7 mouse cellular contexts compared by ENCODE assay signal in genomic region chr17:78881878-78882304, GRCm38 (mm10). TPM values are rescaled to one million over a fixed set of nuclear protein-coding genes. Genes with fewer than 3 reads are reported as not detected.
DNase-seq lines count a peak whose midpoint lies in the region; ATAC-seq and TF ChIP-seq lines count a peak whose summit lies in the region.

No protein-coding gene starts in this region.

- H3K4me3 ChIP-seq in testis, adult 2 months (ENCODE audit: control insufficient read depth, low read depth, low read length): peak overlapping the region; percentile 92
- peak overlapping the region; percentile 92 for H3K4me3 ChIP-seq in embryonic fibroblast, embryonic 13.5 days (ENCODE audit: insufficient read depth, low read length)
- peak overlapping the region; percentile 69 for H3K4me3 ChIP-seq in intestine, embryonic 16.5 days (ENCODE audit: low read length)
- H3K4me3 ChIP-seq in lung, embryonic 15.5 days: peak overlapping the region; percentile 72

- H3K27me3 ChIP-seq in testis, adult 2 months (ENCODE audit: control insufficient read depth, insufficient read depth, low read length): no peaks in the 10 kb centered on the region
- no peaks in the 10 kb centered on the region for H3K27me3 ChIP-seq in intestine, embryonic 16.5 days (replicated peaks; ENCODE audit: control insufficient read depth, insufficient read depth, low read length)
- no peaks in the 10 kb centered on the region for H3K27me3 ChIP-seq in lung, embryonic 15.5 days
- no peaks in the 10 kb centered on the region for H3K27me3 ChIP-seq in splenic B cell, adult 2 months (ENCODE audit: control insufficient read depth, insufficient read depth, low read length, poor library complexity, severe bottlenecking)

- ATAC-seq in intestine, embryonic 16.5 days: peak; percentile 57
- peak; percentile 44 for ATAC-seq in lung, embryonic 15.5 days (ENCODE audit: borderline replicate concordance, extremely low read depth, low FRiP score, low TSS enrichment)

- no peaks in the 10 kb centered on the region for H3K36me3 ChIP-seq in testis, adult 2 months (ENCODE audit: control insufficient read depth, insufficient read depth, low read length)
- H3K36me3 ChIP-seq in intestine, embryonic 16.5 days (ENCODE audit: control insufficient read depth, insufficient read depth, low read length): no peaks in the 10 kb centered on the region
- peaks cover 12% of the 10 kb centered on the region; the same call in 1 of the 2 replicates for H3K36me3 ChIP-seq in lung, embryonic 15.5 days
- H3K36me3 ChIP-seq in splenic B cell, adult 2 months (ENCODE audit: control insufficient read depth, insufficient read depth, low read length, poor library complexity, severe bottlenecking): 0 out of 2 replicates have a peak, but pooled peaks cover 2% of the 10 kb centered on the region

- 9% methylated on average over 6 of the region's 7 CpGs for WGBS in intestine, embryonic 16.5 days
- WGBS in lung, embryonic 15.5 days: 19% methylated on average over 3 of the region's 7 CpGs

- no peak for DNase-seq in testis, postnatal 14 days (ENCODE audit: low spot score)
- peak; percentile 18 for DNase-seq in splenic B cell, adult 2 months (ENCODE audit: low read depth, low spot score)
- DNase-seq in embryo, embryonic 9.5 days (ENCODE audit: extremely low spot score): no peak

- no peak for TF ChIP-seq POLR2A in testis, adult 2 months (IDR thresholded peaks at IDR 0.05; ENCODE audit: control insufficient read depth, low read depth, low read length)
- no peak for TF ChIP-seq POLR2A in embryonic fibroblast, embryonic 13.5 days (IDR thresholded peaks at IDR 0.05; ENCODE audit: low read depth, low read length)

- peak overlapping the region; percentile 60 for H3K27ac ChIP-seq in testis, adult 2 months (ENCODE audit: control insufficient read depth, insufficient read depth, low read depth, low read length)
- peak overlapping the region; percentile 84 for H3K27ac ChIP-seq in embryonic fibroblast, embryonic 13.5 days (ENCODE audit: insufficient read depth, low read length)
- peak overlapping the region; percentile 88 for H3K27ac ChIP-seq in intestine, embryonic 16.5 days (ENCODE audit: low read length)
- peak overlapping the region; percentile 91 for H3K27ac ChIP-seq in lung, embryonic 15.5 days

- H3K4me1 ChIP-seq in testis, adult 2 months (ENCODE audit: control insufficient read depth, insufficient read depth, low read length): peaks cover 7% of the 10 kb centered on the region
- H3K4me1 ChIP-seq in embryonic fibroblast, embryonic 13.5 days (ENCODE audit: control insufficient read depth, insufficient read depth, low read length): no peaks in the 10 kb centered on the region
- H3K4me1 ChIP-seq in intestine, embryonic 16.5 days (ENCODE audit: control insufficient read depth, insufficient read depth, low read length): peaks cover 8% of the 10 kb centered on the region
- H3K4me1 ChIP-seq in lung, embryonic 15.5 days: peaks cover 15% of the 10 kb centered on the region; the same call in 1 of the 2 replicates

- peak overlapping the region; percentile 59 for H3K4me2 ChIP-seq in intestine, embryonic 16.5 days (ENCODE audit: low read depth, low read length)
- peak overlapping the region; percentile 72 for H3K4me2 ChIP-seq in lung, embryonic 15.5 days

- no peaks in the 10 kb centered on the region for H3K9me3 ChIP-seq in intestine, embryonic 16.5 days (ENCODE audit: control insufficient read depth, low read length)
- no peaks in the 10 kb centered on the region for H3K9me3 ChIP-seq in lung, embryonic 15.5 days

- peak overlapping the region; percentile 72 for H3K9ac ChIP-seq in intestine, embryonic 16.5 days (ENCODE audit: low read depth, low read length)
- peak overlapping the region; percentile 74 for H3K9ac ChIP-seq in lung, embryonic 15.5 days

- TF ChIP-seq CTCF in testis, adult 2 months (IDR thresholded peaks at IDR 0.05; ENCODE audit: control insufficient read depth, insufficient read depth, insufficient replicate concordance, low read depth, low read length): no peak
- TF ChIP-seq CTCF in embryonic fibroblast, embryonic 13.5 days (IDR thresholded peaks at IDR 0.05; ENCODE audit: borderline replicate concordance, insufficient read depth, low read length): no peak

RNA-seq across cellular contexts. Expression of gene Eif2ak2, which starts 0.5 kb away (rescaled TPM):
- 3.8 and 4.1 TPM in 2 replicates for polyA plus RNA-seq in testis, adult 2 months (2012; rRNA removed)
- 43.8 and 51.7 TPM in 2 replicates for polyA plus RNA-seq in embryonic fibroblast, embryonic 13.5 days (2011; ENCODE audit: insufficient read length, low read depth, missing spikeins)
- polyA plus RNA-seq in intestine, embryonic 16.5 days (2015; fragmentation: Nextera tagmentation; extraction: Ambion mirVana): 11.0 and 14.5 TPM in 2 replicates
- polyA plus RNA-seq in lung, embryonic 15.5 days (2015; fragmentation: Nextera tagmentation; extraction: Ambion mirVana): 13.2 and 14.9 TPM in 2 replicates

RNA-seq across cellular contexts. Expression of gene Sult6b1, which starts 24.9 kb away (rescaled TPM):
- polyA plus RNA-seq in testis, adult 2 months (2012; rRNA removed): 0.17 and 0.25 TPM in 2 replicates
- polyA plus RNA-seq in embryonic fibroblast, embryonic 13.5 days (2011; ENCODE audit: insufficient read length, low read depth, missing spikeins): not detected in 2 replicates
- 0.12 and 0.18 TPM in 2 replicates for polyA plus RNA-seq in intestine, embryonic 16.5 days (2015; fragmentation: Nextera tagmentation; extraction: Ambion mirVana)
- 0.08 and 0.14 TPM in 2 replicates for polyA plus RNA-seq in lung, embryonic 15.5 days (2015; fragmentation: Nextera tagmentation; extraction: Ambion mirVana)

RNA-seq across cellular contexts. Expression of gene Cebpzos, which starts 34.4 kb away (rescaled TPM):
- 9.3 and 11.7 TPM in 2 replicates for polyA plus RNA-seq in testis, adult 2 months (2012; rRNA removed)
- 26.3 and 30.8 TPM in 2 replicates for polyA plus RNA-seq in embryonic fibroblast, embryonic 13.5 days (2011; ENCODE audit: insufficient read length, low read depth, missing spikeins)
- 120 and 124 TPM in 2 replicates for polyA plus RNA-seq in intestine, embryonic 16.5 days (2015; fragmentation: Nextera tagmentation; extraction: Ambion mirVana)
- polyA plus RNA-seq in lung, embryonic 15.5 days (2015; fragmentation: Nextera tagmentation; extraction: Ambion mirVana): 82.6 and 89.4 TPM in 2 replicates

RNA-seq across cellular contexts. Expression of gene Gpatch11, which starts 46.5 kb away (rescaled TPM):
- 12.6 and 17.3 TPM in 2 replicates for polyA plus RNA-seq in testis, adult 2 months (2012; rRNA removed)
- polyA plus RNA-seq in embryonic fibroblast, embryonic 13.5 days (2011; ENCODE audit: insufficient read length, low read depth, missing spikeins): 34.6 and 43.3 TPM in 2 replicates
- polyA plus RNA-seq in intestine, embryonic 16.5 days (2015; fragmentation: Nextera tagmentation; extraction: Ambion mirVana): 47.1 and 50.4 TPM in 2 replicates
- 34.2 and 39.3 TPM in 2 replicates for polyA plus RNA-seq in lung, embryonic 15.5 days (2015; fragmentation: Nextera tagmentation; extraction: Ambion mirVana)

RNA-seq across cellular contexts. Expression of gene Heatr5b, which starts 46.7 kb away (rescaled TPM):
- 14.8 and 16.1 TPM in 2 replicates for polyA plus RNA-seq in testis, adult 2 months (2012; rRNA removed)
- polyA plus RNA-seq in embryonic fibroblast, embryonic 13.5 days (2011; ENCODE audit: insufficient read length, low read depth, missing spikeins): 28.5 and 31.0 TPM in 2 replicates
- polyA plus RNA-seq in intestine, embryonic 16.5 days (2015; fragmentation: Nextera tagmentation; extraction: Ambion mirVana): 9.6 and 12.1 TPM in 2 replicates
- polyA plus RNA-seq in lung, embryonic 15.5 days (2015; fragmentation: Nextera tagmentation; extraction: Ambion mirVana): 12.7 and 13.2 TPM in 2 replicates
